Mouse (Mus musculus) layer of hippocampus, postnatal 25 days (tissue): Measurements from ENCODE around the gene Cux1. TPM values are rescaled to one million over a fixed set of nuclear protein-coding genes. Genes with fewer than 3 reads are reported as not detected.

Experiments used
- DNase-seq, 2 experiments: peaks; one replicate each; pipeline ENCODE4 v3.0.0; 2022; ENCODE audit warnings: mixed read lengths in 2 of 2, low spot score in 1 of 2; ENCODE audit errors: extremely low spot score in 1 of 2
- total RNA-seq, 2 experiments: library from RNA; stranded (reverse); gene quantifications; 2 replicates each; pipeline ENCODE4 v1.2.3; 2021

Gene Cux1
- total RNA-seq, 2 experiments from 2014 or later = 36.6 to 37.1 TPM

GRCm38 (mm10) chr5:136512103-136512674, 55.1 kb downstream of the Cux1 start:
- DNase-seq = no peak

- DNase-seq = no peak
Observed at GRCm38 (mm10) chr5:136511378-136511777, 55.9 kb downstream of the Cux1 start.

DNA sequence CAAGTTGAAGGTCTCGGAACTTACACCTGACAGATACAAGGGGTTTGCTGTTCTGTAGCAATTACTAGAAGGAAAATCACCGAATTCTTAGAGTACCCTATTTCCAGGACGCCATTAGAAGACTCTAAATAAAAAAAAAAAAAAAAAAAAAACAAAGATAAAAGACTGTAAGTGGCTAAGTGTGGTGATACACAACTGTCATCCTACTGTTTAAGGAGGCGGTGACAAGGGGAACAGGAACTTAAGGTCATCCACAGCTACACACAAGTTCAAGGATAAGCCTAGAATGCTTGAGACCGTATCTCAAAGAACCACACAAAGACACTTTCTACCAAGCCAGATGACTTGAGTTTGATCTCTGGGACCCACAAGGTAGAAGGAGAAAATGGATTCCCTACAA, 56.7 kb downstream of the Cux1 start:
- no peak for DNase-seq

GRCm38 (mm10) chr5:136507629-136508028, 59.7 kb downstream of the Cux1 start:
- DNase-seq = no peak

- no peak for DNase-seq
Observed at GRCm38 (mm10) chr5:136506262-136506661, 61.0 kb downstream of the Cux1 start.

DNA sequence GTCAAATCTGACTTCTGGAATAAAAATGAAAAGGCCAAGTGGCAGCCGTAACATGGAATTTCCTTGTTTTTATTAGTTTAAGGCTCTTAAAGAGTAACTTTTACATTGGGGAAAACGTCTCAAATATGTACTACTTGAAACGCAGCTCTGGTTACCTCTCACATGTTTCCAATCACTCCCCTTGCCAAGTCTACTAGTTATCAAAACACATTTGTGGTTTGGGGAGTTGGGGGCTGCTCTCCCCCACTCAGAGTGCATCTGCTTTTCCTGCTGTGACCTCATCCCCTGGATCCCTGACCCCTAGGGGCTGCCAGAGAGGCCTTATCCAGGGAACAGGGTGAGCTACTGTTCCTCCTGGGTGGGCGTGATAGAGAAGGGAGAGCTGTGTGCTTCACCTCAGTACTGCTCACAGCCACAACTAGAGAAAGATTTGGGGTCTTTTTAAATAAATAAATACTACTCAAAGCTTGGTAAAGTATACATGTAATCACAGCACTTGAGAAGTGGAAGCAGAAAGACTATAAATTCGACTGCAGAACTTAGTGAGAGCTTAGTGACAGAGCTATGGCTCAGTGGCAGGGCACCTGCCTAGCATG, 64.7 kb downstream of the Cux1 start:
- DNase-seq = no peak

DNA sequence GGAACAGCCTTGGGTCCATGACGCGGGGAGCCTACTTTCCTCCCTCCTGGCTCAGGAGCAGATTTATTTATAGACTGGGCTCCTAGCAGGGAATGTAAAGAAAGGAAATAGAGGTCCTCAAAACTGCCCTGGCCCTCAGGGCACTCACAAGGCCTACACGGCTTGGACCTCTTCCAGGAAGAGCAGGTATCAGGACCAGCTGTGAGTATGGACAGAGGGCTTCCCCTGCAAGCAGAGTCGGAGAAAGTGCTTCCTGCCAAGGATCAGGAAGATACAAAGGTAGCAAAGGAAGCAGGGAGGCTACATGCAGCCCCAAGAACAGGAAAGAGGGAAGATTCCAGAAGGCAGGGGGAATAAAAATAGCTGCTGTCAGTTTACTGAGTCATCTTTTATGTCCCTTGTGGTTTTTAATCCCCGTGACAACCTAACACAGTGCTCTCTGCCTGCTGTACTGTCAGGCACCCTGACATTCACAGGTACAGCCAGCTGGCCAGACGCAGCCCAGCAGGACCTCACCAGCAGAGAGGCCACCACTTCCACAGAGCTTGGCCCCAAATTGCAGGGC, 66.9 kb downstream of the Cux1 start:
- DNase-seq = no peak

- no peak for DNase-seq
Observed at GRCm38 (mm10) chr5:136499316-136499715, 68.0 kb downstream of the Cux1 start.

DNA sequence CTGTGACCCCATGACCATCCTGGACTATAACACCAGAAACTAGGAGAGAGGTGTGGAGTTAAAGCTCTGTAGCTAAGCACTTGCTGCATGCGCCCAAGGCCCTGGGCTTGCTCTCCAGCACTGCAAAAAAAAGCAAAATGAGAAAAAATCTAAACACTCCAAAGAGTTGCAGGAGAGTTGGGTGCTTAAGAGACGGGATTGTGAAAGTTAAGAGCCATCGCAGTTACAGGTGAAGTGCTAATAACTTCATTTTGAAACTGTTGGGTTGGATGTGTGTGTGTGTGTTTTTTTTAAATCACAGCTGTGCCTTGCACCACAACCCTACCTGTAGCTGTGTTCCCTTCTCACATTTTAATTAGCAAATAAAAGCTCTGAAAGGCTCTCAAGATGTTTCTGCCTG, 68.5 kb downstream of the Cux1 start:
- no peak for DNase-seq

DNA sequence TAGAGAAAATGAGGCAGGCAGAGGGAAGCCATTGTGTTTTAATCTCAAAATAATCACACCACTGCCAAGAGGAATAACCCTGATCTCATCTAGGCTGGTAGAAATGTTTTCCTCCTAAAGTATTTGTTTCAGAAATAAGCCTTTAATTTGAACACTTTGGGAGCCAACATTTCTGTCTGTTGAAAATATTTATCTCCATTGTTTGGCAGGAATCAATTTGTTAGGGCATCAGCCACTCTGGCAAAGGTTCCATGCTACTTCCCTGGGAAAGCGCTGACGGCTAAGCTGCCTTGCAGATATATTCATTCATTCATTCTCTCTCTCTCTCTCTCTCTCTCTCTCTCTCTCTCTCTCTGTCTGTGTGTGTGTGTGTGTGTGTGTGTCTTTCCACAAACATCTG, 70.0 kb downstream of the Cux1 start:
- DNase-seq = no peak

- no peak for DNase-seq
Observed at GRCm38 (mm10) chr5:136495581-136495980, 71.7 kb downstream of the Cux1 start.

GRCm38 (mm10) chr5:136494927-136495326, 72.4 kb downstream of the Cux1 start:
- DNase-seq = no peak

- DNase-seq = no peak
Observed at GRCm38 (mm10) chr5:136494288-136494687, 73.0 kb downstream of the Cux1 start.

DNA sequence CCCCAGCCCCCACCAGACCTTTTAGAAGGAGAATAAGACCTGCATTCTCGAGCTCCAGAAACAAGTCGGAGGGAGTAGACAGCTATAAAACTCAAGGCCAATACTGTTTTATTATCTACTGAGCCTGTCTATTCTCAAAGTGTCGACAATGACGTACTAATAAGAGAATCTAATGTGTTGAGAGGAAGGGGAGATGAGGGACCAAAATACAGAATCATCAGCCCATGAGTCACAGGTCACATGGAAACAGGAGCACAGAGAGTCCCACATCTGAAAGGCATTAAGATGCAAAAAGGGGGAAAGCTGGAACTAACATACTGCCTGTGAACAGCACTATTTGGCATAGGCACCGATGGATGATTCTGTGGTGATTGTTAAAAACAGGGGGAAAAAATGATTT, 77.8 kb downstream of the Cux1 start:
- no peak for DNase-seq

- no peak for DNase-seq
Observed at GRCm38 (mm10) chr5:136488721-136489120, 78.6 kb downstream of the Cux1 start.

DNA sequence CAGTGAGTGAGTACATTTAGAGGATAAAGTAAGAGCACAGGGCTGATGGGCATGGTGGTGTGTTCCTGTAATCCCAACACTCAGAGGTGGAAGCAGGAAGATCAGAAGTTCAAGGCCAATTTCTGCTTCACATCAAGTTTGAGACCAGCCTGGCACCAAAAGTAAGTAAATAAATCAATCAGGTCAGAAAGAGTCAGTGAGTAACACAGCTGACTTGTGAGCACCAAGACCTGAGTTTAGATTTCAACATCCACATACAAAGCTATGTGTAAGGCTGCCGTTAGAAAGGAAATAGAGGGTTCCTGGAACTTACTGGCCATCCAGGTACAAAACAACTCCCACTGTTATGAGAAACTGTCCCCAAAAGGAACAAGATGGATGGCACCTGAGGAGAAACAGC, 79.1 kb downstream of the Cux1 start:
- no peak for DNase-seq

DNA sequence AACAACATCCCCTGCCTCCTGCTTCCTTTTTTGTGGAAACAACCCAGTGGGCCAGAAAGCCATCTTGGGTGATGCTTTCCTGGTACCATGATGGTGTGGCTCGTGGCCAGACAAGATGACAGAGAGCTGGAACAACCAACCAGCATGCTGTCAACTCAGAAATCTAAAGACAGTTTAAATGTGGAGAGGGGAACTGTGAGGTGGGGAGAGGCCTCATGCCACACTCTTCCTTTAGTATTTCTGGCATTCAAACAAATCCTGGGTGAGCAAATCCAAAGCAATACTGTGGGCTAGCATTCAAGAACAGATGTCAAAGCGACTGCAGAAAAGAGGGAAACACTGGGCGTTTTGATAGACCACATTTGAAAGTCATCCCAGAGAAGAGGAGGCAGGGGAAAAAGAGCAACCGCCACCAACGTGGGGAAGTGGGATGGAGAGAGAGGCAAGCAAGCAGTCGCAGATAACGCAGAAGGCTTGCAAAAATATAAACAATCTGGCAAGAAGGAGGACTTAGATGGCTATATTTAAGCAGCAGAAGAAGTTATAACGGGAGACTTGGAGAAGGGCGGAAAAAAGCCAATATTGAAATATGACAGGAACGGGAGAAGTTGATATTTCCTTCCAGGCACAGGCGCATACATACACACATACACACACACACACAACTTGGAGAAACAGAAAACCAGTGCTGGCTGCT, 79.7 kb downstream of the Cux1 start:
- no peak for DNase-seq

- DNase-seq = no peak
Observed at GRCm38 (mm10) chr5:136486401-136486800, 80.9 kb downstream of the Cux1 start.

GRCm38 (mm10) chr5:136485397-136485796, 81.9 kb downstream of the Cux1 start:
- DNase-seq = no peak

- DNase-seq = no peak
Observed at GRCm38 (mm10) chr5:136482434-136482833, 84.9 kb downstream of the Cux1 start.

GRCm38 (mm10) chr5:136480541-136480940, 86.7 kb downstream of the Cux1 start:
- no peak for DNase-seq

DNA sequence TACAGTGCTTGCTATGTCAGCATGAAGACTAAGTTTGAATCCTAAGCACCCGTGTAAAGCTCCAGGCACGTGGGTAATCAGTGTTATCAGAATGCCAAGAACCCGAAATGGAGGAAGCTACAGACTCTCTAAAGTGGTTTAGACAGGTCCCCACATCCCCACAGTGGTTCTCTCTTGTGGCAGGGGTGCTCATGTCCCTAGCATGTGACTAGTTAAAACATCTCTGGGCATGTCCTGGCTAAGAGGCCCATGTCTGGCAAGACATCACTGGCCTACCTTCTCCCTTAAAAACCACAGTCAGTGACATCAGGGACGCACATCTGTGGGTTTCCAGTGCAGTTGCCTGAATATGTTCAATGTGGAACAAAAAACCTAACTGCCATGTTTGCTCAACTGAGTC, 87.5 kb downstream of the Cux1 start:
- no peak for DNase-seq
